Mouse (Mus musculus) frontal cortex, adult (tissue): ENCODE measurements around the gene Sf3b1.
"Not testable (repeated sequence)": the region's sequence is repeated elsewhere in the genome, so short reads cannot be mapped to it uniquely, and the experiment has no call there.

Source experiments
- ATAC-seq: cut with Nextera tagmentation; 2 replicates; pipeline ENCODE4 v1.9.2; 2017; ENCODE audit warnings: mild to moderate bottlenecking, moderate library complexity, mixed read lengths; ENCODE audit not compliant: low TSS enrichment

Gene Sf3b1

GRCm38 (mm10) chr1:54956995-54957394 is 70.3 kb downstream of the Sf3b1 start:
- not testable (repeated sequence) for ATAC-seq

- no peak for ATAC-seq
These were observed 72.4 kb downstream of the Sf3b1 start for GRCm38 (mm10) chr1:54954856-54955255.

GRCm38 (mm10) chr1:54944648-54945047 is 82.6 kb downstream of the Sf3b1 start:
- ATAC-seq, result no peak

GRCm38 (mm10) chr1:54935466-54935865 is 91.8 kb downstream of the Sf3b1 start:
- no peak for ATAC-seq
